Mouse (Mus musculus): ENCODE data around the gene Fndc3b.

DNA sequence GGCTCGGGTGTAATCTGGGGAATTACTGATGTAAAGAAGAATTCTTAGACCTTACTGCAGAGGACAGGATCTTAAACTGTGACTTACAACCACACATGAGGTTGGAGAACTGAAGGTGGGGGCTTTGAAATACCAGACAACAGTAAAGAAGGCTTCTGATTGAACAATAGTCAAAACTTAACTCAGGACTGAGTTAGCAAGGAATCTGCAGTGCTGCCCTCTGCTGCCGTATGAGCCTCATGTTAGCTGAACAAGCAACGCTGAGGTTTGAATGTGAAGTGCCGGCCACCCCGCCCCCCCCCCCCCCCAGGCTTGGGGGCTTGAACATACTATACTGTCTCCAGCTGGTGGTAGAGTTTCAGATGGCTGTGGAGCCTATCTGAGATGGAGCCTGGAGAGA lies 194.6 kb downstream of the Fndc3b start:
- TF ChIP-seq CTCF (IDR thresholded peaks at IDR 0.05; ENCODE audit: low read depth) (peak; percentile 48), EP300 (IDR thresholded peaks at IDR 0.05; ENCODE audit: low read depth) (no peak)
